Mouse (Mus musculus) 416B (cell line): ENCODE measurements around the gene Creb1.
A peak's percentile ranks its signal among the peaks of the same experiment; 100 is the strongest.
"Not testable (repeated sequence)": the region's sequence is repeated elsewhere in the genome, so short reads cannot be mapped to it uniquely, and the experiment has no call there.

ENCODE experiments used
- DNase-seq: peaks from one replicate; pipeline ENCODE4 v3.0.0; 2011; ENCODE audit warnings: low read depth

The Creb1 gene

GRCm38 (mm10) chr1:64618226-64618625 is 85.8 kb downstream of the Creb1 start:
- DNase-seq, result peak; percentile 49

- DNase-seq, result no peak
Measured at GRCm38 (mm10) chr1:64621116-64621515, 88.7 kb downstream of the Creb1 start.

- no peak for DNase-seq
Measured at GRCm38 (mm10) chr1:64623558-64624435, 91.4 kb downstream of the Creb1 start.

- no peak for DNase-seq
Measured at GRCm38 (mm10) chr1:64625214-64625613, 92.8 kb downstream of the Creb1 start.

GRCm38 (mm10) chr1:64631526-64631925 is 99.1 kb downstream of the Creb1 start:
- DNase-seq, result no peak

- no peak for DNase-seq
Measured at GRCm38 (mm10) chr1:64633237-64633636, 100.8 kb downstream of the Creb1 start.

- no peak for DNase-seq
Measured at GRCm38 (mm10) chr1:64635624-64636023, 103.2 kb downstream of the Creb1 start.

- DNase-seq, result no peak
Measured at GRCm38 (mm10) chr1:64639279-64639678, 106.8 kb downstream of the Creb1 start.

- DNase-seq, result no peak
Measured at GRCm38 (mm10) chr1:64641069-64641468, 108.6 kb downstream of the Creb1 start.

GRCm38 (mm10) chr1:64642541-64642940 is 110.1 kb downstream of the Creb1 start:
- not testable (repeated sequence) for DNase-seq

GRCm38 (mm10) chr1:64644513-64644912 is 112.1 kb downstream of the Creb1 start:
- DNase-seq, result no peak

- no peak for DNase-seq
Measured at GRCm38 (mm10) chr1:64649362-64650124, 117.1 kb downstream of the Creb1 start.

GRCm38 (mm10) chr1:64653701-64654100 is 121.3 kb downstream of the Creb1 start:
- no peak for DNase-seq
